Mouse (Mus musculus): ENCODE measurements around the gene Ndufb8. TPM values are rescaled to one million over a fixed set of nuclear protein-coding genes. Genes with fewer than 3 reads are reported as not detected.
A peak's percentile ranks its signal among the peaks of the same experiment; 100 is the strongest.

Gene Ndufb8
- polyA plus RNA-seq, 1 experiment from 2014 or later: 452 TPM

DNA sequence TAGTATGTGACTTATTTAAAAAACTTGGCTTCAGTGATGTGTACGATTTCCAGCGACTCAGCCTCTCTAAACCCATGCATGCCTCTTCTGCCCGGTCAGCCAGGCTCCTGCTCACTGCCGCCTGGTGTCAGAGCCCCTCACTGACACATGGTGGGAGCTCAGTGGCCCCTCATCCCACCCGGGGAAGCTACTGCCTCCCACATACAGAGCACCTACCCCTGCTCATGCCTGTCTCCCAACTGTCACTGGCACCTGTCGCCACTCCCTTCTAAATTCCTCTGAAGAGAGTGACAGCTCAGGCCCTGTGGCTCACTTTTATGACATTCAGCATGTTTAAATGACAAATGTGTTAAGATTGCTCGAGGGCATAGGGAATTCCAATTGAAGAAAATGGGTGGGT, 21.0 kb upstream of the Ndufb8 start:
- no peaks in the 10 kb centered on the region for H3K4me1 ChIP-seq (replicated peaks; ENCODE audit: control insufficient read depth, insufficient read depth, low read length)
- 81% methylated on average over 7 of the region's 7 CpGs for WGBS
- H3K9me3 ChIP-seq (ENCODE audit: control insufficient read depth, low read length): no peaks in the 10 kb centered on the region
- no peak overlapping the region for H3K9ac ChIP-seq (replicated peaks; ENCODE audit: low read depth, low read length)
- no peak overlapping the region for H3K4me2 ChIP-seq (ENCODE audit: low read length)
- no peak overlapping the region for H3K27ac ChIP-seq (ENCODE audit: low read length)
- no peak overlapping the region for H3K4me3 ChIP-seq (replicated peaks; ENCODE audit: low read length)
- no peaks in the 10 kb centered on the region for H3K27me3 ChIP-seq (replicated peaks; ENCODE audit: control insufficient read depth, insufficient read depth, low read length)
- H3K36me3 ChIP-seq (ENCODE audit: control insufficient read depth, insufficient read depth): peaks cover 15% of the 10 kb centered on the region
- ATAC-seq: no peak

DNA sequence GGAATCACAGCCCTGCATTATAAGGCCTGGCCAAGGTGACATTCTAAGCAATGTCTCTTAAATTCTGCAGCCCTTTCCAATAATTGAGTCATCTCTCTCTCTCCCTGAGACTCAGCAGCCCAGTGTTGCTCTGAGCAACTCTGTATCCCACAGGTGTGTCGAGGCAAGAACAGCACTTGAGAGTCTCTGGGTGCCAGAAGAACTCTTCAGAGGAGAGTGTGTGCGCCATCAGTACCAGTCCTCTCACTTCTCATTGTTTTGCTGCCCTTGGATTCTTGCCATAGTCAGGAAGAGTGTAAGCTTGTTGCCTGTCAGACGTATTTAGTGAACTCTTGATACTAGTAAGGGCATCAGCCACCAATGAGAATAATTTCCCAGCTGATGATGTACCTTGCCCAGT, 12.5 kb upstream of the Ndufb8 start:
- Histone ChIP-seq H3K27me3 (replicated peaks; ENCODE audit: control insufficient read depth, insufficient read depth, low read length) (no peaks in the 10 kb centered on the region), H3K9ac (replicated peaks; ENCODE audit: low read depth, low read length) (no peak overlapping the region), H3K36me3 (ENCODE audit: control insufficient read depth, insufficient read depth) (peaks cover 23% of the 10 kb centered on the region), H3K4me3 (replicated peaks; ENCODE audit: low read length) (no peak overlapping the region), H3K4me2 (ENCODE audit: low read length) (no peak overlapping the region), H3K4me1 (replicated peaks; ENCODE audit: control insufficient read depth, insufficient read depth, low read length) (peaks cover 21% of the 10 kb centered on the region), H3K9me3 (ENCODE audit: control insufficient read depth, low read length) (no peaks in the 10 kb centered on the region), H3K27ac (ENCODE audit: low read length) (no peak overlapping the region)
- ATAC-seq: no peak
- WGBS: 91% methylated on average over 3 of the region's 3 CpGs

DNA sequence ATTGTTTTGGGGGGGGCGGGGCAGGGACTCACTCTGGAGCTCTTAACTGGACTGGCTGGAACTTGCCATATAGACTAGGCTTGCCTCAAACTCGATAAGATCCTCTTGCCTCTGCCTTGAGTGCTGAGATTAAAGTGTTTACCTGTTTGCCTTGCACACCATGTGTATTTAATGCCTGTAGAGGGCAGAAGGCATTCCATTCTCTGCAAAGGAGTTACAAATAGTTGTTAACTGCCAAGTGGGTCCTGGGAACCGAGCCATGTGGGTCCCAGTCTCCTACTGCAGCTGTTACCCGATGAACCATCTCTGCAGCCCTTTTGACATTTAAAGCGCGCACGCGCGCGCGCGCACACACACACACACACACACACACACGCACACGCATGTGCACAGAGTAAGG, 8.8 kb upstream of the Ndufb8 start:
- ATAC-seq: no peak
- H3K9ac ChIP-seq (replicated peaks; ENCODE audit: low read depth, low read length): no peak overlapping the region
- peaks cover 8% of the 10 kb centered on the region; the same call in 1 of the 2 replicates for H3K36me3 ChIP-seq (ENCODE audit: control insufficient read depth, insufficient read depth)
- WGBS: 92% methylated on average over 14 of the region's 14 CpGs
- H3K4me3 ChIP-seq (replicated peaks; ENCODE audit: low read length): no peak overlapping the region
- peak overlapping the region; percentile 96 for H3K4me2 ChIP-seq (ENCODE audit: low read length)
- H3K27ac ChIP-seq (ENCODE audit: low read length): no peak overlapping the region
- H3K9me3 ChIP-seq (ENCODE audit: control insufficient read depth, low read length): no peaks in the 10 kb centered on the region
- H3K4me1 ChIP-seq (replicated peaks; ENCODE audit: control insufficient read depth, insufficient read depth, low read length): peaks cover 21% of the 10 kb centered on the region
- 0 out of 2 replicates have a peak, but pooled peaks cover 3% of the 10 kb centered on the region for H3K27me3 ChIP-seq (replicated peaks; ENCODE audit: control insufficient read depth, insufficient read depth, low read length)

DNA sequence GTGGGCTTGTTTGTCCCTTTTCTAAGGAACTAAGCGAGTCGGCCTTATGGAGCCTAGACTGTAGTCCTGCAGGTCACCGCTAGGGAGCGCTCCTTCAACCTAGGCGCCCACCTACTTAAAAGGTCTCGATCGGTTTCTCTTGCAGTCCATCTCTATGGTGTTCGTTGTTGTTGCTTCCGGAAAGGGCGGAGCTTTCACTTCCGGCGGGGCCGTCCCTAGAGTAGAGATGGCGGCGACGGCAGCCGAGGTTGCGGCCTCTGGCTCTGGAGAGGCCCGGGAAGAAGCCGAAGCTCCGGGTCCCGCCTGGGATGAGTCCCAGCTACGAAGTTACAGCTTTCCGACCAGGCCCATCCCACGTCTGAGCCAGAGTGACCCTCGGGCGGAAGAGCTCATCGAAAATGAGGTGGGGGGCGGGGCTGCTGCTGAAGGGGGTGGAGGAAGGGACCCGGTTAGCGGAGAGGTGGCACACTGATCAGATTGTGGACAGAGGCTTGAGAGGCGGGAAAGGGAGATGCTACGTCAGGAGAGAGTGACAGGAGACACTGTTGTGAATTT, 7.5 kb upstream of the Ndufb8 start, which contains the start of gene Hif1an:
Hif1an (plus strand) TSS at position 199 of the 555 bp plus-strand sequence.
- Histone ChIP-seq H3K4me1 (replicated peaks; ENCODE audit: control insufficient read depth, insufficient read depth, low read length) (peaks cover 21% of the 10 kb centered on the region), H3K27ac (ENCODE audit: low read length) (peak within 1 kb of the TSS; percentile 69; the same call in 1 of the 2 replicates), H3K4me2 (ENCODE audit: low read length) (peak within 1 kb of the TSS; percentile 96), H3K9me3 (ENCODE audit: control insufficient read depth, low read length) (no peaks in the 10 kb centered on the region), H3K4me3 (replicated peaks; ENCODE audit: low read length) (peak within 1 kb of the TSS; percentile 90), H3K9ac (replicated peaks; ENCODE audit: low read depth, low read length) (peak within 1 kb of the TSS; percentile 74), H3K27me3 (replicated peaks; ENCODE audit: control insufficient read depth, insufficient read depth, low read length) (peaks cover 8% of the 10 kb centered on the region; the same call in 1 of the 2 replicates), H3K36me3 (ENCODE audit: control insufficient read depth, insufficient read depth) (peaks cover 6% of the 10 kb centered on the region; the same call in 1 of the 2 replicates)
- WGBS: under 1% methylated on average over 33 of the region's 33 CpGs
- peak; percentile 98 for ATAC-seq

DNA sequence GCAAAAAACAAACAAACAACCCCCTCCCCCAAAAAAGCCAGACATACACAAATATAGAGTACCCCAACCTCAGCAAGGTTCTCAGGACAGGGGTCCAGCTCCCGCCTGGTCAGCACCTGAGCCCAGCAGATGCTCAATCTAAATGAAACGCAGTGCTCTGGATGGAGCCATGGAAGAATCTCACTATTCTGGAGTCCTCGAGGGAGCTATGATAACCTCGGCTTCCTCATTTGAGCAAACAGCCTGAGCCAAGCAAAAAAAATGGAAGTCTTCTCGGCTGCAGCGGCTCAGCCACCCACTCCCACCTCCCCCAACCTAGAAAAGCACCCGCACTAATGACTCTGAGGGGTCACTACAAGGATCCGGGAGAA, 765 bp downstream of the Ndufb8 start:
- Histone ChIP-seq H3K9ac (replicated peaks; ENCODE audit: low read depth, low read length) (peak overlapping the region; percentile 88), H3K4me1 (replicated peaks; ENCODE audit: control insufficient read depth, insufficient read depth, low read length) (peaks cover 12% of the 10 kb centered on the region), H3K27me3 (replicated peaks; ENCODE audit: control insufficient read depth, insufficient read depth, low read length) (peaks cover 6% of the 10 kb centered on the region; the same call in 1 of the 2 replicates), H3K27ac (ENCODE audit: low read length) (no peak overlapping the region), H3K4me2 (ENCODE audit: low read length) (peak overlapping the region; percentile 75), H3K36me3 (ENCODE audit: control insufficient read depth, insufficient read depth) (peaks cover 24% of the 10 kb centered on the region), H3K4me3 (replicated peaks; ENCODE audit: low read length) (peak overlapping the region; percentile 84), H3K9me3 (ENCODE audit: control insufficient read depth, low read length) (no peaks in the 10 kb centered on the region)
- ATAC-seq: no peak; the same call in 1 of the 2 replicates
- WGBS: 3% methylated on average over 8 of the region's 8 CpGs

DNA sequence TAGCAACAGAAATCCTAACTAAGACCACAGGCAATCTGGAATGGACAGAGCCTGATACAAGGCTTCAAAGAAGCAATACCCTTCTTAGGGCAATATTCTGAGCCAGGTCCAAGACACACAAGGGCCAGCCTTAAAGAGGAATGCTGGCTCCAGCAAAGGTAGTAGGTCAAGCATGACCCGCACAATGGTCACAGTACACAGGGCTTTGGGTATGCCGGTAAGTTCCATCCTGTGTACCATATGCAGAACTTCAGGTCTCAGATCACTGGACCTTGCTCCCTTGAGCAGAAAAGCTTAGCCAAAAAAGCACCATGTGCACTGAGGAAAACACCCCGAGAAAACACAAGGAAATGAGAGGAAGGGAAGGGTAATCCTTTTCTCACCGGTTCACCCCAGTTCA, 2.0 kb downstream of the Ndufb8 start:
- Histone ChIP-seq H3K36me3 (ENCODE audit: control insufficient read depth, insufficient read depth) (peaks cover 27% of the 10 kb centered on the region), H3K4me2 (ENCODE audit: low read length) (no peak overlapping the region), H3K4me1 (replicated peaks; ENCODE audit: control insufficient read depth, insufficient read depth, low read length) (peaks cover 12% of the 10 kb centered on the region), H3K9me3 (ENCODE audit: control insufficient read depth, low read length) (no peaks in the 10 kb centered on the region), H3K4me3 (replicated peaks; ENCODE audit: low read length) (no peak overlapping the region), H3K9ac (replicated peaks; ENCODE audit: low read depth, low read length) (no peak overlapping the region), H3K27me3 (replicated peaks; ENCODE audit: control insufficient read depth, insufficient read depth, low read length) (0 out of 2 replicates have a peak, but pooled peaks cover under 1% of the 10 kb centered on the region), H3K27ac (ENCODE audit: low read length) (no peak overlapping the region)
- no peak for ATAC-seq
- 94% methylated on average over 4 of the region's 4 CpGs for WGBS

DNA sequence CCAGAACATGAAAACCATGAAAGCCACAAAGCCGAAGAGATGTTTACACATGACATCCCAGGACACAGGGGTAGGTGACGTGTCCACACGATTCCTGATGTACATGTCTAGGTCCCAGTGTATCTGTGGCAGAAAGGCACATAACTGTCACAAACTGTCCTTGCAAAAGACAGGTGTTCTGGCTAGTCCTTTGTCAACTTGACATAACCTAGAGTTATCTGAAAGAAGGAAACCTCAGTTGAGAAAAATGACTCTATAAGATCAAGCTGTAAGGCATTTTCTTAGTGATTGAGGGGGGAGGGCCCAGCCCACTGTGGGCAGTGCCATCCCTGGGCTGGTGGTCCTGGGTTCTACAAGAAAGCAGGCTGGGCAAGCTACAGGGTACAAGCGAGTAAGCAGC, 2.5 kb downstream of the Ndufb8 start, which contains the start of gene Gm20538:
Gm20538 (minus strand) TSS at position 101 of the 400 bp plus-strand sequence.
- Histone ChIP-seq H3K27ac (ENCODE audit: low read length) (no peak within 1 kb of the TSS), H3K4me1 (replicated peaks; ENCODE audit: control insufficient read depth, insufficient read depth, low read length) (peaks cover 12% of the 10 kb centered on the region), H3K9me3 (ENCODE audit: control insufficient read depth, low read length) (no peaks in the 10 kb centered on the region), H3K36me3 (ENCODE audit: control insufficient read depth, insufficient read depth) (peaks cover 31% of the 10 kb centered on the region), H3K4me2 (ENCODE audit: low read length) (no peak within 1 kb of the TSS), H3K27me3 (replicated peaks; ENCODE audit: control insufficient read depth, insufficient read depth, low read length) (no peaks in the 10 kb centered on the region), H3K9ac (replicated peaks; ENCODE audit: low read depth, low read length) (no peak within 1 kb of the TSS), H3K4me3 (replicated peaks; ENCODE audit: low read length) (no peak within 1 kb of the TSS)
- 98% methylated on average over 4 of the region's 4 CpGs for WGBS
- ATAC-seq: no peak

DNA sequence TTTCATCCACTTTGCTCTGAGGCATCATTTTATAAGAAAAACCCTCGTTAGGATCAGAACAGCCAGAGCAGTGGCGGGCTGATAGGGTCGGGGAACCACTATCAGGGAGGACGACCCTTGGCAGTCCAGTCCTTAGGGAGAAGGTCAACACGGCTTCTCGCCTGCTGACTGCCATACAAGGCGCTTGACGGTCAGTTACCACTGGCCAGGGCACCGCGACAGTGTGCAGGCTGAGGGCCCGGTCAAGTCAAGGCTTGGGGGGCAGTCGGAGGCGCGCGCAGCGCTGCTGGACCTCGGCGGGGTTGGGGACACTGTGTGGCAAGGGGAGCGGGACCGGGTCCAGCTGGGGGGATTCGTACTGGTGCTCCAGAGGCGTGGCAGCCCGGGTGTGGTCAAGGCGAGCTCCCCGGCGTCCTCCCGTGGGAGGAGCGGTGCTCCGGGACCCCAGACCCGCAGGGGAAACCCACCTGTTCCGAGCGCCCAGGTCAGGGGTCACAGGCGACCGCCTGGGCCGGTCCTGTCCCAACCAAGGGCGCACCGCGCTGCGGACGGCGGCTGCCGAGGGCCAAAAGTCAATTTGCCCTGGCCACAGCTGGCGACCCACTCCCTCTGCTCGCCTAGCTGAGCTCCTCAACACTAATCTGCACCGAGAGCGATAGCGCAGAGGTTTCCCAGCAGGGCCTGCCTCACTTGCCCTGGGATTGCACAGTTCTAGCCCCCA, 9.8 kb downstream of the Ndufb8 start, which contains the start of gene Sec31b:
Sec31b (minus strand) TSS at position 544 of the 721 bp plus-strand sequence.
- Histone ChIP-seq H3K4me2 (ENCODE audit: low read length) (peak within 1 kb of the TSS; percentile 37), H3K36me3 (ENCODE audit: control insufficient read depth, insufficient read depth) (peaks cover 16% of the 10 kb centered on the region), H3K4me1 (replicated peaks; ENCODE audit: control insufficient read depth, insufficient read depth, low read length) (peaks cover 5% of the 10 kb centered on the region), H3K27me3 (replicated peaks; ENCODE audit: control insufficient read depth, insufficient read depth, low read length) (peaks cover 37% of the 10 kb centered on the region), H3K27ac (ENCODE audit: low read length) (no peak within 1 kb of the TSS), H3K4me3 (replicated peaks; ENCODE audit: low read length) (peak within 1 kb of the TSS; percentile 32), H3K9me3 (ENCODE audit: control insufficient read depth, low read length) (peaks cover 3% of the 10 kb centered on the region; the same call in 1 of the 2 replicates), H3K9ac (replicated peaks; ENCODE audit: low read depth, low read length) (peak within 1 kb of the TSS; percentile 34; the same call in 1 of the 2 replicates)
- no peak for ATAC-seq
- WGBS: 2% methylated on average over 47 of the region's 47 CpGs

DNA sequence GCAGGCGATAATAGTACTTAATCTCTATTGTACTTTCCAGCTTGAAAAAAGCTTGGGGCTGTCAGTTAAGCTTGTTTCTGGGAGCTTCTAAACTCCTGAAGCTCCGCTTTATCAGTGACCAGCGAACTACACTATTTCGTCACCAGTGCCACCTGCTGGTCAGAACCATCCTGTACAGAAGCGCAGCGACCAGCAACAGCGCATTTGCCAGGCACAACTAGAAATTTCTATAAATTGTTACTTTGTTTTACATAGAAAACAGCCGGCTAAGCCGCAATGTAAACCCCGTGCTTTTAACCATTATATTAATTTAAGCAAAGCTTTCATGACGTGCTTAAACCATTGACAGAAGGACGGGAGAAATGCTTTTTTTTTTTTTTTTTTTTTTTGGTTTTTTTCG, 10.5 kb downstream of the Ndufb8 start:
- WGBS: 2% methylated on average over 12 of the region's 13 CpGs
- ATAC-seq: no peak
- Histone ChIP-seq H3K36me3 (ENCODE audit: control insufficient read depth, insufficient read depth) (peaks cover 11% of the 10 kb centered on the region), H3K4me3 (replicated peaks; ENCODE audit: low read length) (no peak overlapping the region), H3K4me2 (ENCODE audit: low read length) (no peak overlapping the region; the same call in 1 of the 2 replicates), H3K9me3 (ENCODE audit: control insufficient read depth, low read length) (peaks cover 3% of the 10 kb centered on the region; the same call in 1 of the 2 replicates), H3K27me3 (replicated peaks; ENCODE audit: control insufficient read depth, insufficient read depth, low read length) (peaks cover 37% of the 10 kb centered on the region), H3K4me1 (replicated peaks; ENCODE audit: control insufficient read depth, insufficient read depth, low read length) (peaks cover 5% of the 10 kb centered on the region), H3K27ac (ENCODE audit: low read length) (no peak overlapping the region), H3K9ac (replicated peaks; ENCODE audit: low read depth, low read length) (no peak overlapping the region)

Data from forebrain, embryonic 16.5 days (tissue).